ENCODE assay signal across 23 mouse cellular contexts in genomic region chr2:105386418-105386817, GRCm38 (mm10). TPM values are rescaled to one million over a fixed set of nuclear protein-coding genes. Genes with fewer than 3 reads are reported as not detected.
A peak's percentile ranks its signal among the peaks of the same experiment; 100 is the strongest.
DNase-seq lines count a peak whose midpoint lies in the region; ATAC-seq and TF ChIP-seq lines count a peak whose summit lies in the region.
"Had no signal": no experiment of that assay in that cellular context is flagged by ENCODE, and none has a peak within 500 bp of the region (broad histone marks: within the 10 kb centered on the region; RNA-seq: fewer than 3 reads in every experiment).

No protein-coding gene starts in this region.

- no peak for TF ChIP-seq EP300 in stomach, postnatal 0 days (optimal IDR thresholded peaks at IDR 0.05)

- no peak overlapping the region for H3K4me3 ChIP-seq in stomach, postnatal 0 days (ENCODE audit: low read depth, low read length)
- H3K4me3 ChIP-seq in kidney, embryonic 14.5 days (ENCODE audit: low read length): no peak overlapping the region
- H3K4me3 ChIP-seq: forebrain, embryonic 10.5 days; forebrain, embryonic 13.5 days; heart, embryonic 12.5 days; heart, embryonic 15.5 days; intestine, embryonic 15.5 days had no signal

- no peaks in the 10 kb centered on the region for H3K4me1 ChIP-seq in stomach, postnatal 0 days (replicated peaks; ENCODE audit: control insufficient read depth, insufficient read depth)
- H3K4me1 ChIP-seq in kidney, embryonic 14.5 days (ENCODE audit: control insufficient read depth, insufficient read depth, low read length): no peaks in the 10 kb centered on the region
- H3K4me1 ChIP-seq: heart, embryonic 12.5 days; heart, embryonic 15.5 days; intestine, embryonic 15.5 days had no signal

- no peak for TF ChIP-seq CTCF in stomach, postnatal 0 days (IDR thresholded peaks at IDR 0.05; ENCODE audit: low read depth)

- H3K27me3 ChIP-seq in stomach, postnatal 0 days (ENCODE audit: control insufficient read depth, insufficient read depth, low read length): no peaks in the 10 kb centered on the region
- H3K27me3 ChIP-seq in kidney, embryonic 14.5 days (ENCODE audit: control insufficient read depth, insufficient read depth, low read length): no peaks in the 10 kb centered on the region
- H3K27me3 ChIP-seq: forebrain, embryonic 13.5 days; heart, embryonic 12.5 days; heart, embryonic 15.5 days; intestine, embryonic 15.5 days had no signal

- peak; percentile 69 for ATAC-seq in inflammation-experienced regulatory T-cells, adult 6 months
- no peak; the same call in 1 of the 2 replicates for ATAC-seq in stomach, postnatal 0 days (ENCODE audit: low FRiP score, low TSS enrichment)
- no peak for ATAC-seq in kidney, embryonic 14.5 days (ENCODE audit: low FRiP score, low TSS enrichment)
- ATAC-seq: forebrain, embryonic 13.5 days; forebrain, embryonic 16.5 days; hindbrain, postnatal 0 days; intestine, embryonic 15.5 days had no signal

- intact Hi-C loops in heart, postnatal 10 days (cut with DNase I): no loop called here

- peak; percentile 43 for DNase-seq in heart, adult 11 months
- no peak for DNase-seq in heart, adult 8-10 months (ENCODE audit: low spot score)
- DNase-seq in stomach, postnatal 0 days (ENCODE audit: low spot score): no peak
- no peak for DNase-seq in heart, postnatal 10 days
- DNase-seq: adrenal gland, postnatal 10 days; adrenal gland, postnatal 36 days; cerebellum, adult 18-20 months; cerebellum, adult 9-10 months; cerebellum, postnatal 14 days; gastrocnemius, postnatal 10 days; gastrocnemius, postnatal 36 days; heart, postnatal 14 days; heart, postnatal 4 days had no signal

- no peak overlapping the region for H3K4me2 ChIP-seq in stomach, postnatal 0 days (replicated peaks; ENCODE audit: low read depth)
- H3K4me2 ChIP-seq in kidney, embryonic 14.5 days (replicated peaks; ENCODE audit: low read depth, low read length): no peak overlapping the region
- H3K4me2 ChIP-seq: forebrain, embryonic 13.5 days; heart, embryonic 12.5 days; heart, embryonic 15.5 days; hindbrain, embryonic 14.5 days; intestine, embryonic 15.5 days had no signal

- WGBS in stomach, postnatal 0 days: 78% methylated on average over 4 of the region's 4 CpGs
- WGBS in kidney, embryonic 14.5 days: 93% methylated on average over 4 of the region's 4 CpGs

- H3K9ac ChIP-seq in stomach, postnatal 0 days (ENCODE audit: low read length): no peak overlapping the region
- no peak overlapping the region for H3K9ac ChIP-seq in kidney, embryonic 14.5 days (ENCODE audit: low read depth, low read length)
- H3K9ac ChIP-seq: forebrain, embryonic 13.5 days; heart, embryonic 12.5 days; heart, embryonic 15.5 days; hindbrain, embryonic 14.5 days; intestine, embryonic 15.5 days had no signal

- H3K9me3 ChIP-seq in stomach, postnatal 0 days (ENCODE audit: control insufficient read depth, low read length): no peaks in the 10 kb centered on the region
- no peaks in the 10 kb centered on the region for H3K9me3 ChIP-seq in kidney, embryonic 14.5 days (ENCODE audit: control insufficient read depth, low read length)
- H3K9me3 ChIP-seq: forebrain, embryonic 10.5 days; forebrain, embryonic 13.5 days; heart, embryonic 12.5 days; heart, embryonic 15.5 days; intestine, embryonic 15.5 days had no signal

- H3K36me3 ChIP-seq in stomach, postnatal 0 days (ENCODE audit: control insufficient read depth, insufficient read depth, low read length): peaks cover 4% of the 10 kb centered on the region; the same call in 1 of the 2 replicates
- peaks cover 61% of the 10 kb centered on the region for H3K36me3 ChIP-seq in kidney, embryonic 14.5 days (ENCODE audit: control insufficient read depth, insufficient read depth, low read length)

- H3K27ac ChIP-seq in stomach, postnatal 0 days (replicated peaks): peak overlapping the region; percentile 63
- H3K27ac ChIP-seq in kidney, embryonic 14.5 days (ENCODE audit: low read depth, low read length): no peak overlapping the region
- H3K27ac ChIP-seq: forebrain, embryonic 10.5 days; forebrain, embryonic 13.5 days; heart, embryonic 15.5 days; hindbrain, embryonic 14.5 days; hindbrain, postnatal 0 days; intestine, embryonic 15.5 days had no signal

RNA-seq across cellular contexts. Expression of gene Rcn1, which starts 12.7 kb away (rescaled TPM):
- 10 to 100 TPM; 19.4 to 23.4 (median 21.4) TPM for total RNA-seq in heart, adult 8-10 months (2022)
- 10 to 100 TPM in 1 of 3 experiments, 1 to 10 TPM in 2; 7.5 to 17.7 (median 8.5) TPM for polyA plus RNA-seq in inflammation-experienced regulatory T-cells, adult 6 months (2017; shearing (Covaris generic))
- polyA plus RNA-seq in stomach, postnatal 0 days (2015; fragmentation: Nextera tagmentation; extraction: Ambion mirVana): 61.1 and 64.9 TPM in 2 replicates
- polyA plus RNA-seq in kidney, embryonic 14.5 days (2014; fragmentation: Nextera tagmentation; extraction: Ambion mirVana): 110 and 114 TPM in 2 replicates
- 10 to 100 TPM; 40.5 to 50.9 TPM for total RNA-seq in heart, postnatal 10 days (2021)
